ENCODE assay signal across 8 mouse cellular contexts in genomic region chr12:116071023-116071422, GRCm38 (mm10). TPM values are rescaled to one million over a fixed set of nuclear protein-coding genes. Genes with fewer than 3 reads are reported as not detected.
DNase-seq lines count a peak whose midpoint lies in the region; ATAC-seq lines count a peak whose summit lies in the region.

No protein-coding gene starts in this region.

- no peaks in the 10 kb centered on the region for H3K36me3 ChIP-seq in heart, embryonic 11.5 days (ENCODE audit: control insufficient read depth, insufficient read depth, low read length)
- H3K36me3 ChIP-seq in embryonic facial prominence, embryonic 14.5 days (ENCODE audit: control insufficient read depth, insufficient read depth, low read length), result no peaks in the 10 kb centered on the region
- no peaks in the 10 kb centered on the region for H3K36me3 ChIP-seq in limb, embryonic 11.5 days (ENCODE audit: control insufficient read depth, insufficient read depth, low read length)
- no peaks in the 10 kb centered on the region for H3K36me3 ChIP-seq in midbrain, embryonic 15.5 days (replicated peaks)

- no peak overlapping the region for H3K4me3 ChIP-seq in heart, embryonic 11.5 days (ENCODE audit: low read depth, low read length)
- H3K4me3 ChIP-seq in embryonic facial prominence, embryonic 14.5 days (ENCODE audit: low read depth, low read length), result no peak overlapping the region
- no peak overlapping the region for H3K4me3 ChIP-seq in limb, embryonic 11.5 days (ENCODE audit: low read depth, low read length)
- no peak overlapping the region for H3K4me3 ChIP-seq in midbrain, embryonic 15.5 days

- WGBS in heart, embryonic 11.5 days (ENCODE audit: insufficient replicate concordance), result 20% methylated on average over 3 of the region's 3 CpGs
- WGBS in embryonic facial prominence, embryonic 14.5 days, result 7% methylated on average over 3 of the region's 3 CpGs
- WGBS in limb, embryonic 11.5 days, result 20% methylated on average over 3 of the region's 3 CpGs
- WGBS in midbrain, embryonic 15.5 days, result 26% methylated on average over 3 of the region's 3 CpGs

- ATAC-seq in heart, embryonic 11.5 days (replicated peaks; ENCODE audit: insufficient number of reproducible peaks, low FRiP score, low TSS enrichment), result peak; percentile 62
- peak; percentile 91 for ATAC-seq in embryonic facial prominence, embryonic 14.5 days (ENCODE audit: low read depth)
- ATAC-seq in limb, embryonic 11.5 days (ENCODE audit: insufficient number of reproducible peaks, low FRiP score, low TSS enrichment, low read depth), result peak; percentile 82
- ATAC-seq in midbrain, embryonic 15.5 days (replicated peaks), result peak; percentile 69

- no peak overlapping the region for H3K9ac ChIP-seq in heart, embryonic 11.5 days (ENCODE audit: low read depth, low read length)
- no peak overlapping the region; the same call in 1 of the 2 replicates for H3K9ac ChIP-seq in embryonic facial prominence, embryonic 14.5 days (ENCODE audit: low read depth, low read length)
- H3K9ac ChIP-seq in limb, embryonic 11.5 days (ENCODE audit: low read length), result no peak overlapping the region
- no peak overlapping the region for H3K9ac ChIP-seq in midbrain, embryonic 15.5 days

- no peaks in the 10 kb centered on the region for H3K4me1 ChIP-seq in heart, embryonic 11.5 days (ENCODE audit: control insufficient read depth, insufficient read depth, low read length)
- no peaks in the 10 kb centered on the region for H3K4me1 ChIP-seq in embryonic facial prominence, embryonic 14.5 days (ENCODE audit: control insufficient read depth, insufficient read depth, low read length)
- no peaks in the 10 kb centered on the region for H3K4me1 ChIP-seq in limb, embryonic 11.5 days (ENCODE audit: control insufficient read depth, insufficient read depth, low read length)
- no peaks in the 10 kb centered on the region for H3K4me1 ChIP-seq in midbrain, embryonic 15.5 days

- no peaks in the 10 kb centered on the region for H3K9me3 ChIP-seq in heart, embryonic 11.5 days (replicated peaks; ENCODE audit: control insufficient read depth, low read length)
- no peaks in the 10 kb centered on the region for H3K9me3 ChIP-seq in embryonic facial prominence, embryonic 14.5 days (ENCODE audit: control insufficient read depth, low read length)
- H3K9me3 ChIP-seq in limb, embryonic 11.5 days (ENCODE audit: control insufficient read depth, low read length), result no peaks in the 10 kb centered on the region
- H3K9me3 ChIP-seq in midbrain, embryonic 15.5 days, result no peaks in the 10 kb centered on the region

- DNase-seq in heart, adult 9 months (ENCODE audit: low spot score in 2 of 2), result no peak
- peak; percentile 13 to 44 for DNase-seq in adrenal gland, postnatal 36 days
- peak; percentile 47 for DNase-seq in embryonic facial prominence, embryonic 14.5 days (ENCODE audit: low spot score)
- peak; percentile 41 to 54 for DNase-seq in heart, postnatal 14 days
- DNase-seq in limb, embryonic 11.5 days (ENCODE audit: low spot score), result peak; percentile 48
- DNase-seq in spleen, adult 12 weeks (ENCODE audit: low spot score), result no peak

- H3K27ac ChIP-seq in heart, embryonic 11.5 days (ENCODE audit: low read depth, low read length), result no peak overlapping the region
- H3K27ac ChIP-seq in embryonic facial prominence, embryonic 14.5 days (replicated peaks; ENCODE audit: low read depth, low read length), result no peak overlapping the region
- no peak overlapping the region for H3K27ac ChIP-seq in limb, embryonic 11.5 days (replicated peaks; ENCODE audit: low read depth, low read length)
- H3K27ac ChIP-seq in midbrain, embryonic 15.5 days, result no peak overlapping the region

- no peak overlapping the region for H3K4me2 ChIP-seq in heart, embryonic 11.5 days
- H3K4me2 ChIP-seq in embryonic facial prominence, embryonic 14.5 days (ENCODE audit: low read depth, low read length), result no peak overlapping the region
- no peak overlapping the region for H3K4me2 ChIP-seq in limb, embryonic 11.5 days (ENCODE audit: low read depth, severe bottlenecking)
- no peak overlapping the region for H3K4me2 ChIP-seq in midbrain, embryonic 15.5 days

- intact Hi-C loops in heart, postnatal 14 days (cut with DNase I), result loop anchor here (2.0 to 5.0 kb wide), 2 partner anchors 132 to 551 kb away; no protein-coding TSS in a partner anchor

- peaks cover 4% of the 10 kb centered on the region; the same call in 1 of the 2 replicates for H3K27me3 ChIP-seq in heart, embryonic 11.5 days (ENCODE audit: control insufficient read depth, insufficient read depth, low read length)
- peaks cover 6% of the 10 kb centered on the region for H3K27me3 ChIP-seq in embryonic facial prominence, embryonic 14.5 days (replicated peaks; ENCODE audit: control insufficient read depth, insufficient read depth, low read length)
- H3K27me3 ChIP-seq in limb, embryonic 11.5 days (ENCODE audit: control insufficient read depth, insufficient read depth, low read length), result 0 out of 2 replicates have a peak, but pooled peaks cover 2% of the 10 kb centered on the region
- no peaks in the 10 kb centered on the region for H3K27me3 ChIP-seq in midbrain, embryonic 15.5 days (replicated peaks)

RNA-seq across cellular contexts. Expression of gene Vipr2, which starts 6.5 kb away (rescaled TPM):
- polyA plus RNA-seq in heart, embryonic 11.5 days (2014; fragmentation: Nextera tagmentation; extraction: Ambion mirVana), result 1.3 and 2.7 TPM in 2 replicates
- under 1 TPM; 0.86 to 0.99 TPM for total RNA-seq in adrenal gland, postnatal 36 days (2021)
- 3.6 and 3.8 TPM in 2 replicates for polyA plus RNA-seq in embryonic facial prominence, embryonic 14.5 days (2014; fragmentation: Nextera tagmentation; extraction: Ambion mirVana)
- 1 to 10 TPM; 2.2 to 2.3 TPM for total RNA-seq in heart, postnatal 14 days (2021)
- polyA plus RNA-seq in limb, embryonic 11.5 days (2014; fragmentation: Nextera tagmentation; extraction: Ambion mirVana), result 2.1 and 2.6 TPM in 2 replicates
- polyA plus RNA-seq in midbrain, embryonic 15.5 days (2015; fragmentation: Nextera tagmentation; extraction: Ambion mirVana), result 0.45 and 0.86 TPM in 2 replicates

RNA-seq across cellular contexts. Expression of gene Zfp386, which starts 23.5 kb away (rescaled TPM):
- 31.2 and 34.7 TPM in 2 replicates for polyA plus RNA-seq in heart, embryonic 11.5 days (2014; fragmentation: Nextera tagmentation; extraction: Ambion mirVana)
- total RNA-seq in adrenal gland, postnatal 36 days (2021), result 10 to 100 TPM; 25.6 to 28.8 TPM
- 41.7 and 51.2 TPM in 2 replicates for polyA plus RNA-seq in embryonic facial prominence, embryonic 14.5 days (2014; fragmentation: Nextera tagmentation; extraction: Ambion mirVana)
- total RNA-seq in heart, postnatal 14 days (2021), result 10 to 100 TPM; 27.9 to 30.4 TPM
- 61.2 and 62.3 TPM in 2 replicates for polyA plus RNA-seq in limb, embryonic 11.5 days (2014; fragmentation: Nextera tagmentation; extraction: Ambion mirVana)
- polyA plus RNA-seq in midbrain, embryonic 15.5 days (2015; fragmentation: Nextera tagmentation; extraction: Ambion mirVana), result 54.6 and 58.3 TPM in 2 replicates

Comparison
In these comparisons a context has a peak if more than half of its experiments do, and no peak if none do; other contexts are left out.
1. DNase-seq: peak in adrenal gland, postnatal 36 days (2 of 2), embryonic facial prominence, embryonic 14.5 days (single experiment), heart, postnatal 14 days (2 of 2) and limb, embryonic 11.5 days (single experiment); none in heart, adult 9 months (0 of 2) and spleen, adult 12 weeks (single experiment).
2. Peak in every context shown above with its lines, with median percentiles within 50 percentile points of each other: ATAC-seq.